Mouse (Mus musculus): ENCODE measurements at regions not wholly inside any gene's neighbourhood (a gene's known extent, or its start where the extent isn't known, plus 50 kb on each side); places are given as distances from the start of the nearest gene placed in this dataset.

- TF ChIP-seq CTCF (IDR thresholded peaks at IDR 0.05; ENCODE audit: low read depth) (no peak), EP300 (IDR thresholded peaks at IDR 0.05; ENCODE audit: low read depth) (no peak)
Measured at GRCm38 (mm10) chr7:40144431-40144830, 626.9 kb downstream of the Zfp619 start.

All from heart, postnatal 0 days (tissue).